In genomic region chr11:19985283-19985854, GRCm38 (mm10) we compare ENCODE assay signal across 23 mouse cellular contexts.
A peak's percentile ranks its signal among the peaks of the same experiment; 100 is the strongest.
DNase-seq lines count a peak whose midpoint lies in the region; ATAC-seq lines count a peak whose summit lies in the region.
"Had no signal": no experiment of that assay in that cellular context is flagged by ENCODE, and none has a peak within 500 bp of the region (broad histone marks: within the 10 kb centered on the region; RNA-seq: fewer than 3 reads in every experiment).

No protein-coding gene starts in this region.

- 62% methylated on average over 5 of the region's 5 CpGs for WGBS in liver, embryonic 11.5 days

- no peak for DNase-seq in liver, embryonic 11.5 days (ENCODE audit: low spot score)
- DNase-seq in liver, result no peak
- peak; percentile 88 for DNase-seq in ES-CJ7 (ENCODE audit: low read depth, low spot score)
- no peak for DNase-seq in adrenal gland, postnatal 10 days
- no peak for DNase-seq in heart, adult 18-20 months
- DNase-seq in spleen, postnatal 10 days (ENCODE audit: low spot score in 2 of 2), result no peak
- DNase-seq: cerebellum, adult 11-12 months; cerebellum, postnatal 10 days; forebrain, postnatal 0 days; gastrocnemius, postnatal 36 days; heart, postnatal 14 days; kidney, adult 18-20 months; kidney, postnatal 10 days; lung, adult 18-20 months; lung, postnatal 10 days; thymus, adult 18-20 months; thymus, postnatal 36 days had no signal

- ATAC-seq in liver, embryonic 11.5 days (replicated peaks; ENCODE audit: low FRiP score), result no peak
- ATAC-seq: forebrain, postnatal 0 days; liver, embryonic 12.5 days; midbrain, embryonic 16.5 days had no signal

- H3K4me2 ChIP-seq in liver, embryonic 11.5 days, result no peak overlapping the region
- H3K4me2 ChIP-seq: heart, embryonic 12.5 days; liver, embryonic 12.5 days had no signal

- H3K9me3 ChIP-seq in liver, embryonic 11.5 days (ENCODE audit: control insufficient read depth, low read length), result no peaks in the 10 kb centered on the region
- H3K9me3 ChIP-seq: heart, embryonic 12.5 days; liver, embryonic 12.5 days; midbrain, embryonic 10.5 days had no signal

- H3K4me3 ChIP-seq in liver, embryonic 11.5 days (ENCODE audit: low read depth, low read length), result no peak overlapping the region
- H3K4me3 ChIP-seq in brown adipose tissue, adult 24 weeks (ENCODE audit: insufficient read depth, low read depth, low read length), result no peak overlapping the region
- H3K4me3 ChIP-seq: heart, embryonic 12.5 days; layer of hippocampus, adult 2 months; liver, embryonic 12.5 days; midbrain, embryonic 10.5 days had no signal

- H3K27me3 ChIP-seq in liver, embryonic 11.5 days (replicated peaks; ENCODE audit: control insufficient read depth, insufficient read depth, low read length), result no peaks in the 10 kb centered on the region
- H3K27me3 ChIP-seq: heart, embryonic 12.5 days; liver, embryonic 12.5 days had no signal

- no peak overlapping the region for H3K9ac ChIP-seq in liver, embryonic 11.5 days (ENCODE audit: low read depth, low read length)
- H3K9ac ChIP-seq: forebrain, postnatal 0 days; heart, embryonic 12.5 days; liver, embryonic 12.5 days had no signal

- H3K36me3 ChIP-seq in liver, embryonic 11.5 days (ENCODE audit: control insufficient read depth, insufficient read depth, low read length), result no peaks in the 10 kb centered on the region
- H3K36me3 ChIP-seq: heart, embryonic 12.5 days; liver, embryonic 12.5 days had no signal

- 0 out of 2 replicates have a peak overlapping the region, but pooled peaks have one; percentile 38 for H3K27ac ChIP-seq in liver, embryonic 11.5 days (ENCODE audit: low read depth, low read length)
- peak overlapping the region; percentile 26; the same call in 1 of the 2 replicates for H3K27ac ChIP-seq in brown adipose tissue, adult 24 weeks (replicated peaks; ENCODE audit: low read depth, low read length)
- H3K27ac ChIP-seq: layer of hippocampus, adult 2 months; midbrain, embryonic 10.5 days had no signal

- H3K4me1 ChIP-seq in liver, embryonic 11.5 days (replicated peaks; ENCODE audit: control insufficient read depth, insufficient read depth, low read length), result peaks cover 58% of the 10 kb centered on the region
- peaks cover 53% of the 10 kb centered on the region for H3K4me1 ChIP-seq in brown adipose tissue, adult 24 weeks (ENCODE audit: control insufficient read depth, insufficient read depth, insufficient read length, low read length)
